Mouse (Mus musculus) brain, embryonic 14.5 days (tissue): ENCODE data around the gene Trak1.

ENCODE experiments used
- CTCF ChIP-seq: fragments of 200-500 bp; IDR thresholded peaks from 2 replicates; pipeline ENCODE4 v1.5.1; 2012; ENCODE audit warnings: inconsistent platforms, mild to moderate bottlenecking, moderate library complexity, borderline replicate concordance; ENCODE audit not compliant: insufficient read depth, insufficient read length; ENCODE audit errors: extremely low read depth
- POLR2A ChIP-seq: fragments of 200-500 bp; IDR thresholded peaks from 2 replicates; pipeline ENCODE4 v1.6.1; 2012; ENCODE audit warnings: mild to moderate bottlenecking, inconsistent platforms, borderline replicate concordance; ENCODE audit not compliant: poor library complexity, insufficient read depth, insufficient read length, severe bottlenecking; ENCODE audit errors: extremely low read depth

GRCm38 (mm10) chr9:121419011-121419410, 121.7 kb downstream of the Trak1 start:
- TF ChIP-seq CTCF (no peak), POLR2A (no peak)
